11 mouse cellular contexts compared by ENCODE assay signal in the genomic region with DNA sequence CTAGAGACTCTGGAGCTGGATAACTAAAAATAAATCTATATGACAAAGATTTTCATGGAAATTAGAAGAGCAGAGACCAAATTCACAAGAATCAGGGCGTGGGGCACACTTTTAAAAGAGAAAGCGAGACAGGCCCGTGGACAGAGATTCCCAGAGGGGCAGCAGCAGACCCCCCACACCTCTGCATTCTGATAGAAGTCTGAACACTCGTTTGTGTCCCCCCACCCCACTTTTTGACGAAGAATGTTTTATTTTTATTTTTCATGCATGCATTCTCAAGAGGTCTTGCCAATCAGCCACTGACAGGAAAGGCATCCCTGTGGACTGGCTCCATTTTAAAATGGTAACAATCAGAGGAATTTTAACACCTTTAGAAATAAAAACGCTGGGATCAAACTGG. TPM values are rescaled to one million over a fixed set of nuclear protein-coding genes. Genes with fewer than 3 reads are reported as not detected.
DNase-seq lines count a peak whose midpoint lies in the region; ATAC-seq and TF ChIP-seq lines count a peak whose summit lies in the region.
"Had no signal": no experiment of that assay in that cellular context is flagged by ENCODE, and none has a peak within 500 bp of the region (broad histone marks: within the 10 kb centered on the region; RNA-seq: fewer than 3 reads in every experiment).

No protein-coding gene starts in this region.

- 10% methylated on average over 6 of the region's 6 CpGs for WGBS in kidney, postnatal 0 days
- 2% methylated on average over 6 of the region's 6 CpGs for WGBS in forebrain, postnatal 0 days
- under 1% methylated on average over 6 of the region's 6 CpGs for WGBS in limb, embryonic 12.5 days
- WGBS in stomach, embryonic 14.5 days: 8% methylated on average over 6 of the region's 6 CpGs

- H3K4me3 ChIP-seq in kidney, postnatal 0 days (replicated peaks; ENCODE audit: low read depth, low read length): peak overlapping the region; percentile 64
- no peak overlapping the region for H3K4me3 ChIP-seq in forebrain, postnatal 0 days (ENCODE audit: low read depth, low read length)
- peak overlapping the region; percentile 97 for H3K4me3 ChIP-seq in limb, embryonic 12.5 days (replicated peaks)
- H3K4me3 ChIP-seq in stomach, embryonic 14.5 days (ENCODE audit: low read depth, low read length): peak overlapping the region; percentile 61

- H3K4me2 ChIP-seq in kidney, postnatal 0 days (ENCODE audit: low read length): peak overlapping the region; percentile 84
- no peak overlapping the region for H3K4me2 ChIP-seq in forebrain, postnatal 0 days (ENCODE audit: low read depth)
- peak overlapping the region; percentile 73 for H3K4me2 ChIP-seq in limb, embryonic 12.5 days
- peak overlapping the region; percentile 68 for H3K4me2 ChIP-seq in stomach, embryonic 14.5 days (replicated peaks; ENCODE audit: low read depth, low read length)

- H3K27me3 ChIP-seq in kidney, postnatal 0 days (ENCODE audit: insufficient read depth, low read length): peaks cover 61% of the 10 kb centered on the region
- peaks cover 75% of the 10 kb centered on the region for H3K27me3 ChIP-seq in forebrain, postnatal 0 days (ENCODE audit: insufficient read depth, low read length)
- peaks cover 12% of the 10 kb centered on the region; the same call in 1 of the 2 replicates for H3K27me3 ChIP-seq in limb, embryonic 12.5 days
- peaks cover 46% of the 10 kb centered on the region for H3K27me3 ChIP-seq in stomach, embryonic 14.5 days (ENCODE audit: control insufficient read depth, insufficient read depth, low read length)

- DNase-seq in kidney, postnatal 0 days (ENCODE audit: low spot score): no peak
- DNase-seq in kidney, postnatal 25 days: no peak
- DNase-seq in forebrain, postnatal 0 days: peak; percentile 26
- DNase-seq in right cerebral cortex, postnatal 14 days: no peak
- DNase-seq in urinary bladder, adult 18-20 months (ENCODE audit: low spot score in 2 of 2): no peak
- DNase-seq: kidney, postnatal 36 days; right cerebral cortex, adult 18-20 months; thymus, postnatal 36 days had no signal

- 0 out of 2 replicates have a peak overlapping the region, but pooled peaks have one; percentile 76 for H3K9ac ChIP-seq in kidney, postnatal 0 days (ENCODE audit: low read depth, low read length)
- no peak overlapping the region for H3K9ac ChIP-seq in forebrain, postnatal 0 days
- peak overlapping the region; percentile 100 for H3K9ac ChIP-seq in limb, embryonic 12.5 days (replicated peaks)
- H3K9ac ChIP-seq in stomach, embryonic 14.5 days (replicated peaks; ENCODE audit: low read depth, low read length): peak overlapping the region; percentile 67; the same call in 1 of the 2 replicates

- no peak overlapping the region for H3K27ac ChIP-seq in kidney, postnatal 0 days
- H3K27ac ChIP-seq in forebrain, postnatal 0 days (ENCODE audit: low read depth, low read length): no peak overlapping the region
- H3K27ac ChIP-seq in limb, embryonic 12.5 days: peak overlapping the region; percentile 99
- H3K27ac ChIP-seq in stomach, embryonic 14.5 days (ENCODE audit: low read length): no peak overlapping the region

- TF ChIP-seq CTCF in kidney, postnatal 0 days (IDR thresholded peaks at IDR 0.05; ENCODE audit: low read depth): no peak
- no peak for TF ChIP-seq CTCF in forebrain, postnatal 0 days (IDR thresholded peaks at IDR 0.05; ENCODE audit: low read depth)

- ATAC-seq in kidney, postnatal 0 days (replicated peaks; ENCODE audit: low FRiP score, low read depth): no peak
- ATAC-seq in forebrain, postnatal 0 days: no peak
- no peak for ATAC-seq in limb, embryonic 12.5 days (ENCODE audit: insufficient number of reproducible peaks, insufficient read depth, low FRiP score, low TSS enrichment, low read depth)
- no peak for ATAC-seq in stomach, embryonic 14.5 days (ENCODE audit: insufficient number of reproducible peaks, insufficient read depth, low FRiP score, low read depth)

- peaks cover 18% of the 10 kb centered on the region; the same call in 1 of the 2 replicates for H3K4me1 ChIP-seq in kidney, postnatal 0 days (replicated peaks; ENCODE audit: insufficient read depth, low read length)
- H3K4me1 ChIP-seq in forebrain, postnatal 0 days (ENCODE audit: insufficient read depth): no peaks in the 10 kb centered on the region
- H3K4me1 ChIP-seq in limb, embryonic 12.5 days (replicated peaks): peaks cover 33% of the 10 kb centered on the region
- 0 out of 2 replicates have a peak, but pooled peaks cover 7% of the 10 kb centered on the region for H3K4me1 ChIP-seq in stomach, embryonic 14.5 days (ENCODE audit: control insufficient read depth, insufficient read depth, low read length)

- no peaks in the 10 kb centered on the region for H3K36me3 ChIP-seq in kidney, postnatal 0 days (ENCODE audit: insufficient read depth, low read length)
- no peaks in the 10 kb centered on the region for H3K36me3 ChIP-seq in forebrain, postnatal 0 days (ENCODE audit: insufficient read depth)
- H3K36me3 ChIP-seq in limb, embryonic 12.5 days: no peaks in the 10 kb centered on the region
- H3K36me3 ChIP-seq in stomach, embryonic 14.5 days (ENCODE audit: control insufficient read depth, insufficient read depth, low read length): no peaks in the 10 kb centered on the region

- H3K9me3 ChIP-seq in kidney, postnatal 0 days (replicated peaks; ENCODE audit: low read length): no peaks in the 10 kb centered on the region
- no peaks in the 10 kb centered on the region for H3K9me3 ChIP-seq in forebrain, postnatal 0 days (ENCODE audit: low read length)
- no peaks in the 10 kb centered on the region for H3K9me3 ChIP-seq in limb, embryonic 12.5 days
- no peaks in the 10 kb centered on the region for H3K9me3 ChIP-seq in stomach, embryonic 14.5 days (ENCODE audit: control insufficient read depth, low read depth, low read length)

RNA-seq across cellular contexts. Expression of gene Twist1, which starts 1.7 kb away (rescaled TPM):
- 3.9 and 4.3 TPM in 2 replicates for polyA plus RNA-seq in kidney, postnatal 0 days (2015; fragmentation: Nextera tagmentation; extraction: Ambion mirVana)
- total RNA-seq in forebrain, postnatal 0 days (2014; rRNA removed): 2.5 and 4.1 TPM in 2 replicates
- polyA plus RNA-seq in forebrain, postnatal 0 days (2015; fragmentation: Nextera tagmentation; extraction: Ambion mirVana): 0.73 and 0.80 TPM in 2 replicates
- polyA plus RNA-seq in limb, embryonic 12.5 days (2016; fragmentation: Nextera tagmentation; extraction: Ambion mirVana): 64.0 and 64.8 TPM in 2 replicates
- 7.5 and 8.2 TPM in 2 replicates for polyA plus RNA-seq in stomach, embryonic 14.5 days (2014; fragmentation: Nextera tagmentation; extraction: Ambion mirVana)

RNA-seq across cellular contexts. Expression of gene Ferd3l, which starts 31.0 kb away (rescaled TPM):
- not detected in 2 replicates for polyA plus RNA-seq in kidney, postnatal 0 days (2015; fragmentation: Nextera tagmentation; extraction: Ambion mirVana)
- 0.48 TPM in 1 of 2 replicates, not detected in the other for total RNA-seq in forebrain, postnatal 0 days (2014; rRNA removed)
- polyA plus RNA-seq in forebrain, postnatal 0 days (2015; fragmentation: Nextera tagmentation; extraction: Ambion mirVana): not detected in 2 replicates
- polyA plus RNA-seq in limb, embryonic 12.5 days (2016; fragmentation: Nextera tagmentation; extraction: Ambion mirVana): not detected in 2 replicates
- not detected in 2 replicates for polyA plus RNA-seq in stomach, embryonic 14.5 days (2014; fragmentation: Nextera tagmentation; extraction: Ambion mirVana)
- polyA plus RNA-seq: liver, embryonic 16.5 days had no signal
